9 mouse cellular contexts compared by ENCODE assay signal in the genomic region with DNA sequence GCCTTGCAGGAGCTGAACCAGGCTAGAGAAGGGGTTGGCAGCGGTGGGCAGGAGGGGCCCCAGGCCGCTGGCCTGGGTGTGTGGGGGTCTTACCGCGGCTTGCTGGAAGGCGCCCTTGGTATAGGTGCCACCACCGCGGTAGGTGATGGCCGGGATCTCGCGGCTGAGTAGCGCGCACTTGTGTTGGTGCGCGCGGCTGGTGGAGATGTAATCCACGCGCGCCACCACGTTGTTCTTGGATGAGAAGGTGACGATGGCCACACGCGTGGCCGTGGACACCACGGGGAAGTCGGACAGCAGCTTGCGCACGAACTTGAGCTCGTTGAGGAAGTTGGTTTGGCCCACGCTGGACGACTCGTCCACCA. TPM values are rescaled to one million over a fixed set of nuclear protein-coding genes. Genes with fewer than 3 reads are reported as not detected.
A peak's percentile ranks its signal among the peaks of the same experiment; 100 is the strongest.
DNase-seq lines count a peak whose midpoint lies in the region; ATAC-seq lines count a peak whose summit lies in the region.
"Had no signal": no experiment of that assay in that cellular context is flagged by ENCODE, and none has a peak within 500 bp of the region (broad histone marks: within the 10 kb centered on the region; RNA-seq: fewer than 3 reads in every experiment).

No protein-coding gene starts in this region.

- H3K4me2 ChIP-seq in heart, embryonic 15.5 days = peak overlapping the region; percentile 96
- H3K4me2 ChIP-seq in hindbrain, embryonic 12.5 days (replicated peaks) = peak overlapping the region; percentile 89
- peak overlapping the region; percentile 89 for H3K4me2 ChIP-seq in midbrain, embryonic 12.5 days (replicated peaks)

- intact Hi-C loops in heart, postnatal 36 days (cut with DNase I) = no loop called here

- no peaks in the 10 kb centered on the region for H3K9me3 ChIP-seq in heart, embryonic 15.5 days (replicated peaks)
- H3K9me3 ChIP-seq in hindbrain, embryonic 12.5 days (replicated peaks) = no peaks in the 10 kb centered on the region
- H3K9me3 ChIP-seq in midbrain, embryonic 12.5 days = no peaks in the 10 kb centered on the region

- peaks cover 16% of the 10 kb centered on the region for H3K4me1 ChIP-seq in heart, embryonic 15.5 days (replicated peaks)
- peaks cover 3% of the 10 kb centered on the region for H3K4me1 ChIP-seq in hindbrain, embryonic 12.5 days
- H3K4me1 ChIP-seq in midbrain, embryonic 12.5 days = peaks cover 13% of the 10 kb centered on the region

- H3K36me3 ChIP-seq in heart, embryonic 15.5 days = no peaks in the 10 kb centered on the region
- no peaks in the 10 kb centered on the region for H3K36me3 ChIP-seq in hindbrain, embryonic 12.5 days
- no peaks in the 10 kb centered on the region for H3K36me3 ChIP-seq in midbrain, embryonic 12.5 days

- H3K27me3 ChIP-seq in heart, embryonic 15.5 days = peaks cover 69% of the 10 kb centered on the region
- peaks cover 30% of the 10 kb centered on the region for H3K27me3 ChIP-seq in hindbrain, embryonic 12.5 days
- peaks cover 29% of the 10 kb centered on the region for H3K27me3 ChIP-seq in midbrain, embryonic 12.5 days

- H3K9ac ChIP-seq in heart, embryonic 15.5 days = peak overlapping the region; percentile 58
- H3K9ac ChIP-seq in hindbrain, embryonic 12.5 days = peak overlapping the region; percentile 59
- H3K9ac ChIP-seq in midbrain, embryonic 12.5 days (replicated peaks) = peak overlapping the region; percentile 49; the same call in 1 of the 2 replicates

- DNase-seq in heart, postnatal 36 days = no peak
- no peak for DNase-seq in spleen, postnatal 4 days (ENCODE audit: low spot score in 2 of 2)
- no peak for DNase-seq in layer of hippocampus, adult 18-20 months (ENCODE audit: low spot score in 2 of 2)
- no peak for DNase-seq in right cerebral cortex, postnatal 10 days (ENCODE audit: low spot score in 2 of 2)

- peak overlapping the region; percentile 72 for H3K27ac ChIP-seq in heart, embryonic 15.5 days
- no peak overlapping the region for H3K27ac ChIP-seq in hindbrain, embryonic 12.5 days
- H3K27ac ChIP-seq in midbrain, embryonic 12.5 days (replicated peaks) = no peak overlapping the region

- WGBS in heart, embryonic 15.5 days = under 1% methylated on average over 31 of the region's 31 CpGs
- under 1% methylated on average over 31 of the region's 31 CpGs for WGBS in hindbrain, embryonic 12.5 days
- 0% methylated on average over 31 of the region's 31 CpGs for WGBS in midbrain, embryonic 12.5 days

- no peak for ATAC-seq in heart, embryonic 15.5 days (replicated peaks; ENCODE audit: insufficient number of reproducible peaks, insufficient read depth, low FRiP score, low read depth)
- peak; percentile 45; the same call in 1 of the 2 replicates for ATAC-seq in common myeloid progenitor, adult 5-6 weeks (replicated peaks; ENCODE audit: low read depth, poor library complexity, severe bottlenecking)
- peak; percentile 22; the same call in 1 of the 2 replicates for ATAC-seq in hindbrain, embryonic 12.5 days (ENCODE audit: low FRiP score)
- ATAC-seq in midbrain, embryonic 12.5 days (ENCODE audit: low FRiP score, low read depth) = peak; percentile 47
- ATAC-seq: Patski had no signal

- H3K4me3 ChIP-seq in heart, embryonic 15.5 days = peak overlapping the region; percentile 63
- H3K4me3 ChIP-seq in hindbrain, embryonic 12.5 days = peak overlapping the region; percentile 50
- peak overlapping the region; percentile 50 for H3K4me3 ChIP-seq in midbrain, embryonic 12.5 days

RNA-seq across cellular contexts. Expression of a gene that starts 0.9 kb away (rescaled TPM):
- polyA plus RNA-seq in heart, embryonic 15.5 days (2015; fragmentation: Nextera tagmentation; extraction: Ambion mirVana) = 1.9 and 2.5 TPM in 2 replicates
- 1 to 10 TPM; 6.2 to 6.4 TPM for total RNA-seq in heart, postnatal 36 days (2021)
- total RNA-seq in common myeloid progenitor, adult 5-6 weeks (2017) = 0.05 TPM in 2 replicates
- polyA plus RNA-seq in hindbrain, embryonic 12.5 days (2016; fragmentation: Nextera tagmentation; extraction: Ambion mirVana) = 4.5 and 5.1 TPM in 2 replicates
- 2.5 and 4.0 TPM in 2 replicates for polyA plus RNA-seq in midbrain, embryonic 12.5 days (2016; fragmentation: Nextera tagmentation; extraction: Ambion mirVana)
- total RNA-seq in layer of hippocampus, adult 18-20 months (2021) = under 1 TPM; 0.45 to 0.86 TPM
